Mouse (Mus musculus) ES-E14 (cell line): ENCODE data around the gene Kdm8. TPM values are rescaled to one million over a fixed set of nuclear protein-coding genes. Genes with fewer than 3 reads are reported as not detected.
A peak's percentile ranks its signal among the peaks of the same experiment; 100 is the strongest.

Source experiments
- DNase-seq: peaks from one replicate; pipeline ENCODE4 v3.0.0-alpha.2; 2013; ENCODE audit warnings: low read depth, low spot score
- H3K27ac ChIP-seq: 2 replicates; pipeline ENCODE4 v1.5.1; 2012; ENCODE audit warnings: low read depth, mild to moderate bottlenecking, low read length, moderate library complexity, mixed read lengths; ENCODE audit not compliant: poor library complexity, insufficient read depth, severe bottlenecking
- H3K36me3 ChIP-seq: 2 replicates; pipeline ENCODE4 v1.6.1; 2012; ENCODE audit warnings: mild to moderate bottlenecking, low read length, moderate library complexity, mixed read lengths; ENCODE audit not compliant: control insufficient read depth, poor library complexity, insufficient read depth, severe bottlenecking
- H3K4me1 ChIP-seq, 2 experiments: fragments of 150-350 bp in 1 of 2; sonication (generic) in 1 of 2; 2 replicates each; pipeline ENCODE4 v1.6.1; 2012; ENCODE audit warnings: low read length in 2 of 2, mild to moderate bottlenecking in 1 of 2, mixed read lengths in 1 of 2; ENCODE audit not compliant: control insufficient read depth in 2 of 2, insufficient read depth in 2 of 2, poor library complexity in 1 of 2
- H3K4me3 ChIP-seq, 2 experiments: fragments of 150-350 bp in 1 of 2; sonication (generic) in 1 of 2; 2 replicates each; pipeline ENCODE4 v1.5.1; 2012; ENCODE audit warnings: low read length in 2 of 2, low read depth in 1 of 2, mild to moderate bottlenecking in 1 of 2, mixed read lengths in 1 of 2; ENCODE audit not compliant: insufficient read depth in 1 of 2, poor library complexity in 1 of 2, severe bottlenecking in 1 of 2
- H3K9ac ChIP-seq: 2 replicates; pipeline ENCODE4 v1.6.1; 2012; ENCODE audit warnings: low read depth, mild to moderate bottlenecking, low read length, mixed read lengths; ENCODE audit not compliant: poor library complexity, insufficient read depth, severe bottlenecking
- H3K9me3 ChIP-seq: fragments of 150-350 bp; sonication (generic); 2 replicates; pipeline ENCODE4 v1.6.1; 2012; ENCODE audit warnings: low read depth, mild to moderate bottlenecking, low read length; ENCODE audit not compliant: control insufficient read depth, insufficient read depth
- CHD2 ChIP-seq: IDR thresholded peaks from 2 replicates; pipeline ENCODE4 v1.6.1; 2014; ENCODE audit warnings: mild to moderate bottlenecking, low read depth, low read length, inconsistent platforms
- HCFC1 ChIP-seq: IDR thresholded peaks from 2 replicates; pipeline ENCODE4 v1.6.1; 2012; ENCODE audit warnings: low read length, inconsistent platforms, borderline replicate concordance; ENCODE audit not compliant: insufficient read depth
- MAFK ChIP-seq: IDR thresholded peaks from 2 replicates; pipeline ENCODE4 v1.6.1; 2014; ENCODE audit warnings: mild to moderate bottlenecking, low read depth, low read length, inconsistent platforms; ENCODE audit not compliant: insufficient read depth
- ZC3H11A ChIP-seq: IDR thresholded peaks from 2 replicates; pipeline ENCODE4 v1.6.1; 2012; ENCODE audit warnings: low read depth, mild to moderate bottlenecking, inconsistent platforms, low read length, borderline replicate concordance
- ZNF384 ChIP-seq: IDR thresholded peaks from 2 replicates; pipeline ENCODE4 v1.6.1; 2012; ENCODE audit warnings: low read depth, low read length, inconsistent platforms
- in situ Hi-C, 2 experiments: fragments of 600-800 bp; cut with MboI; formaldehyde crosslinking; loops; one replicate each; pipeline ENCODE4 v1.15.1; 2025; ENCODE audit warnings: low sequenced_read_pairs in 2 of 2, inconsistent platforms in 1 of 2; ENCODE audit not compliant: unreplicated experiment in 2 of 2
- total RNA-seq: library from RNA; depleted of rRNA; stranded (reverse); fragments of 300-350 nt; gene quantifications from 2 replicates; pipeline ENCODE4 v1.2.3, GENCODE M21; 2012

The Kdm8 gene
- total RNA-seq, 1 experiment = 6.7 TPM

DNA sequence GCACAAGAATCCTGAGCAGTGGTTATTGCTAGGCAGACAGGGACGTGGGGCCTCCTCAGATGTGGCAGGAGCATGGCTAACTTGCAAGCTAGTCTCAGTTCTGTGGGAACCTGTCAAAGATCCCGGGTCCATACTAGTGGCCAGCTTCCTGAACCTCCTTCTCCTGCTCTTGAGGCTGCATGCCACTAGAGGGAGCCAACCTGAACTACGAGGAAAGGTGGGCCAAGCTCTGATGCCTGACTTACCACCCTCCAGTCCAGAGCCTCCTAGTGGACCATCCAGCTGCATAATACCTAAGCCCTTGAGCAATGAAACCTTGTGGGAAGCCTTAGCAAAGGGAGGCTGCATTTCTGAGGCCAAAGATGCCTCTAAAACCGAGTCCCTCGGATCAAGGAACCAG is 25.5 kb downstream of the Kdm8 start:
- Histone ChIP-seq H3K36me3 (peaks cover 27% of the 10 kb centered on the region; the same call in 1 of the 2 replicates), H3K9ac (no peak overlapping the region), H3K27ac (no peak overlapping the region), H3K9me3 (no peaks in the 10 kb centered on the region), H3K4me1 (no peaks in the 10 kb centered on the region; a peak in 1 of 4 replicates), H3K4me3 (no peak overlapping the region)
- peak; percentile 67 for DNase-seq
- TF ChIP-seq MAFK = no peak
- TF ChIP-seq ZC3H11A = 0 out of 2 replicates have a peak, but pooled peaks have one; percentile 21
- in situ Hi-C loops = no loop called here

DNA sequence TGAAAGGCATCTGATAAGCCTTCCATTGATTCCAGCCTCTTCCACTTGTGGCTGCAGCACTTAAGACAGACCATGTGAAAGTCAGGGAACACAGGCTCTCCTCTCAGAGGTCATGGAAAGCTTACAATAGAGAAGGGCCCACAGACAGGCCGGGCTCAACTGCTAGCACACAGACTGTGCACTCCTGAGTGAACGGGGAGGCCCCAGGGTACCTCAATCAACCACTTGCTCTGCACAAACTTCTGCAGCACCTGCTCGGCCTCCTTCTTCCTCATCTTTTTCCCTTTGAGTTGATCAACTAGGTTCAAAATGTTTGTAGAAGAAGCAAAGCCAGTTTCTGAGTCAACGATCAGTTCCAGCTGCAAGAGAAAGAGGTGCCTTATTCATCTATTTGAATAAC is 26.4 kb downstream of the Kdm8 start:
- TF ChIP-seq MAFK (no peak), ZNF384 (no peak), ZC3H11A (no peak), HCFC1 (no peak), CHD2 (no peak)
- Histone ChIP-seq H3K9ac (no peak overlapping the region), H3K27ac (no peak overlapping the region), H3K9me3 (no peaks in the 10 kb centered on the region), H3K4me3 (no peak overlapping the region), H3K36me3 (peaks cover 24% of the 10 kb centered on the region; the same call in 1 of the 2 replicates), H3K4me1 (no peaks in the 10 kb centered on the region; a peak in 1 of 4 replicates)
- no peak for DNase-seq
- in situ Hi-C loops = no loop called here

DNA sequence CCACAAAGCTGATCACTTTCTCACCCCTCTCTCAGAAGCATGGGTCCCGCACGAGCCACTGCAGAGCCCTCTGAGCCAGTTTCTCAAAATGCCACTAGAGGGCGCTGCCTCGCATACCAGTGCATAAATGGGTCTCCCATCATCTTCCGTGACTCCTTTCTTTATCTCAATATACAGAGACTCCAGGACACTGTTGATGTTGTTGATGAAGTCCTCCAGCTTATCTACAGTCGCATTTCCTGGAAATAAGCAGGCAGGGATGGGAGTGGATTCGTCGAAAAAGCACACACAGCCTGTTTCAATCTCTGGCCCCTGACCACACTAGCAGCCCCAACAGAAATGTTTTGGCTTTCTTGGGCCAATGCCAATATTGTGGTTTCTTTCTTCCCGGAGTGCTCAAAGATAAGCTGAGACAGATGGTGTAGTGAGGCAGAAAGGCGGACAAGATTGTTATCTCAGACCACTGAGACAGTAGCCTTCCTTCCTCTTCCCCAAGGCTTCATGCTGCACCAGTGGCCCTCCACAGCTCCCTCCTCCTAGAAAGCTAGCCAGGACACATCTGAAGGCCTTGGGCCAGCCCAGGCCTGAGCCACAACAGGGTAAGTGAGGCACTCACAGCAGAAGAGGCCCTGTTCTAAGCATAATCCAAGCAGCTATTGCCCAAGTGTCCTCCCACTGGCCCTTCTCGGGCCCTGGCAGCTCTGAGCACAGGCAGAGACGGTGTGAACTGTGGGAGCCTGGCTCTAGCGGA is 27.7 kb downstream of the Kdm8 start:
- H3K4me1 ChIP-seq = no peaks in the 10 kb centered on the region; a peak in 1 of 4 replicates
- in situ Hi-C loops = no loop called here
- peaks cover 19% of the 10 kb centered on the region; the same call in 1 of the 2 replicates for H3K36me3 ChIP-seq
- peak; percentile 54 for DNase-seq
- no peak overlapping the region for H3K27ac ChIP-seq
- H3K9ac ChIP-seq = no peak overlapping the region
- no peaks in the 10 kb centered on the region for H3K9me3 ChIP-seq
- H3K4me3 ChIP-seq = no peak overlapping the region
- TF ChIP-seq ZC3H11A = no peak
- no peak for TF ChIP-seq ZNF384

DNA sequence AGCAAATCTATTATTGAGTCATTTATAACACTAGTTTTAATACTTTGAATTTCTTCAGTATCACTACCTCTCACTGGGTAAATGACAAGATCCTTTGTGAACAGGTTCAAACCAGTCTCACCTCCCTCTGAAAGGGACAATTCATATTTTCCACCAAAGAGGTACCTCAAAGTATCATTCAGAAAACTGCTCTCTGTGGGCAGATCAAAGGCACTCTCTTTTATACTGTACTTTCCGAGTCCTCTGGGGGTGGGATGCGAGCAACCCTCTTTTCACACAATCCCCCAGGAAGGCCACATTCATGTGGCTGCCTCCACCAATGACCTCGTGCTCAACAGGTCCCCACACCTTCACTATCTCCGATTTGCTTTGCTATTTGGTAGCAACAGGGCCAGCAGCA is 30.1 kb downstream of the Kdm8 start:
- H3K4me3 ChIP-seq = no peak overlapping the region
- H3K36me3 ChIP-seq = peaks cover 11% of the 10 kb centered on the region; the same call in 1 of the 2 replicates
- H3K9ac ChIP-seq = no peak overlapping the region
- TF ChIP-seq CHD2 (no peak), ZNF384 (no peak)
- H3K9me3 ChIP-seq = no peaks in the 10 kb centered on the region
- no peak overlapping the region for H3K27ac ChIP-seq
- DNase-seq = no peak
- no peaks in the 10 kb centered on the region; a peak in 1 of 4 replicates for H3K4me1 ChIP-seq
- in situ Hi-C loops = no loop called here
